Mouse (Mus musculus): ENCODE measurements around the gene Noc3l.
A peak's percentile ranks its signal among the peaks of the same experiment; 100 is the strongest.

Noc3l gene

GRCm38 (mm10) chr19:38818766-38819426 is at the start of gene Noc3l:
TSS of gene Noc3l (minus strand) at chr19:38819237.
- peak; percentile 81 for DNase-seq (ENCODE audit: low read depth, low spot score)

- no peak for DNase-seq (ENCODE audit: low read depth, low spot score)
Measured at GRCm38 (mm10) chr19:38862523-38862922, 43.5 kb upstream of the Noc3l start.

- DNase-seq (ENCODE audit: low read depth, low spot score), result no peak
Measured at GRCm38 (mm10) chr19:38858224-38858623, 39.2 kb upstream of the Noc3l start.

GRCm38 (mm10) chr19:38846373-38846772 is 27.3 kb upstream of the Noc3l start:
- no peak for DNase-seq (ENCODE audit: low read depth, low spot score)

- DNase-seq (ENCODE audit: low read depth, low spot score), result no peak
Measured at GRCm38 (mm10) chr19:38844817-38845216, 25.8 kb upstream of the Noc3l start.

GRCm38 (mm10) chr19:38837171-38837641 is 18.2 kb upstream of the Noc3l start:
- no peak for DNase-seq (ENCODE audit: low read depth, low spot score)

- peak; percentile 87 for DNase-seq (ENCODE audit: low read depth, low spot score)
Measured at GRCm38 (mm10) chr19:38836438-38837170, 17.6 kb upstream of the Noc3l start, which contains the start of gene Tbc1d12. TSS of gene Tbc1d12 (plus strand) at chr19:38836579.

GRCm38 (mm10) chr19:38836084-38836437 is 17.0 kb upstream of the Noc3l start:
- no peak for DNase-seq (ENCODE audit: low read depth, low spot score)

- DNase-seq (ENCODE audit: low read depth, low spot score), result no peak
Measured at GRCm38 (mm10) chr19:38833224-38833623, 14.2 kb upstream of the Noc3l start.

GRCm38 (mm10) chr19:38820186-38820804 is 1.3 kb upstream of the Noc3l start:
- DNase-seq (ENCODE audit: low read depth, low spot score), result peak; percentile 61

GRCm38 (mm10) chr19:38819427-38819802 is 378 bp upstream of the Noc3l start:
- no peak for DNase-seq (ENCODE audit: low read depth, low spot score)

- no peak for DNase-seq (ENCODE audit: low read depth, low spot score)
Measured at GRCm38 (mm10) chr19:38818191-38818590, 846 bp downstream of the Noc3l start.

- peak; percentile 74 for DNase-seq (ENCODE audit: low read depth, low spot score)
Measured at GRCm38 (mm10) chr19:38798801-38799200, 20.2 kb downstream of the Noc3l start.

GRCm38 (mm10) chr19:38798291-38798690 is 20.7 kb downstream of the Noc3l start:
- DNase-seq (ENCODE audit: low read depth, low spot score), result no peak

- peak; percentile 74 for DNase-seq (ENCODE audit: low read depth, low spot score)
Measured at GRCm38 (mm10) chr19:38796546-38796945, 22.5 kb downstream of the Noc3l start.

- no peak for DNase-seq (ENCODE audit: low read depth, low spot score)
Measured at GRCm38 (mm10) chr19:38793563-38794045, 25.4 kb downstream of the Noc3l start.

- DNase-seq (ENCODE audit: low read depth, low spot score), result no peak
Measured at GRCm38 (mm10) chr19:38787756-38788155, 31.3 kb downstream of the Noc3l start.

- no peak for DNase-seq (ENCODE audit: low read depth, low spot score)
Measured at GRCm38 (mm10) chr19:38783542-38783941, 35.5 kb downstream of the Noc3l start.

- no peak for DNase-seq (ENCODE audit: low read depth, low spot score)
Measured at GRCm38 (mm10) chr19:38778805-38779204, 40.2 kb downstream of the Noc3l start.

- DNase-seq (ENCODE audit: low read depth, low spot score), result no peak
Measured at GRCm38 (mm10) chr19:38775548-38775947, 43.5 kb downstream of the Noc3l start.

- no peak for DNase-seq (ENCODE audit: low read depth, low spot score)
Measured at GRCm38 (mm10) chr19:38766306-38766705, 52.7 kb downstream of the Noc3l start.

GRCm38 (mm10) chr19:38760441-38760840 is 58.6 kb downstream of the Noc3l start:
- no peak for DNase-seq (ENCODE audit: low read depth, low spot score)
